In genomic region chr11:102024084-102024758, GRCm38 (mm10) we compare ENCODE assay signal across 18 mouse cellular contexts. TPM values are rescaled to one million over a fixed set of nuclear protein-coding genes. Genes with fewer than 3 reads are reported as not detected.
A peak's percentile ranks its signal among the peaks of the same experiment; 100 is the strongest.
DNase-seq lines count a peak whose midpoint lies in the region; ATAC-seq and TF ChIP-seq lines count a peak whose summit lies in the region.
"Had no signal": no experiment of that assay in that cellular context is flagged by ENCODE, and none has a peak within 500 bp of the region (broad histone marks: within the 10 kb centered on the region; RNA-seq: fewer than 3 reads in every experiment).

No protein-coding gene starts in this region.

- TF ChIP-seq CTCF in layer of hippocampus, adult 2 months (conservative IDR thresholded peaks at IDR 0.05): no peak

- no peaks in the 10 kb centered on the region for H3K9me3 ChIP-seq in hindbrain, embryonic 16.5 days (ENCODE audit: control insufficient read depth, low read length)
- H3K9me3 ChIP-seq: limb, embryonic 13.5 days had no signal

- H3K9ac ChIP-seq in hindbrain, embryonic 16.5 days (ENCODE audit: low read depth, low read length): no peak overlapping the region
- H3K9ac ChIP-seq: limb, embryonic 13.5 days; liver, postnatal 0 days had no signal

- no peak overlapping the region for H3K4me3 ChIP-seq in layer of hippocampus, adult 2 months
- H3K4me3 ChIP-seq in hindbrain, embryonic 16.5 days (ENCODE audit: low read length): no peak overlapping the region
- H3K4me3 ChIP-seq: limb, embryonic 13.5 days had no signal

- no peak for ATAC-seq in hindbrain, embryonic 16.5 days
- ATAC-seq: liver, postnatal 0 days had no signal

- H3K4me2 ChIP-seq in hindbrain, embryonic 16.5 days (ENCODE audit: low read length): peak overlapping the region; percentile 16; the same call in 1 of the 2 replicates

- 79% methylated on average over 6 of the region's 6 CpGs for WGBS in hindbrain, embryonic 16.5 days

- H3K4me1 ChIP-seq in hindbrain, embryonic 16.5 days (ENCODE audit: control insufficient read depth, insufficient read depth, low read depth, low read length): peaks cover 27% of the 10 kb centered on the region

- H3K27me3 ChIP-seq in hindbrain, embryonic 16.5 days (replicated peaks; ENCODE audit: control insufficient read depth, insufficient read depth, low read length): no peaks in the 10 kb centered on the region
- H3K27me3 ChIP-seq: limb, embryonic 13.5 days had no signal

- peak; percentile 58 to 62 for DNase-seq in adrenal gland, adult (ENCODE audit: inconsistent age in 2 of 2, low spot score in 1 of 2)
- no peak for DNase-seq in adrenal gland, adult 2 months
- no peak for DNase-seq in layer of hippocampus, adult 2 months (ENCODE audit: low spot score in 2 of 2)
- DNase-seq in layer of hippocampus, postnatal 36 days: no peak
- DNase-seq in cerebellum, adult 9-10 months: peak; percentile 95
- DNase-seq in ovary, adult 18-20 months (ENCODE audit: low spot score): no peak
- no peak for DNase-seq in urinary bladder, adult 18-20 months (ENCODE audit: low spot score in 2 of 2)
- DNase-seq: heart, postnatal 36 days; kidney, adult 8-10 months; liver, postnatal 0 days; lung, postnatal 4 days had no signal

- H3K36me3 ChIP-seq in hindbrain, embryonic 16.5 days (ENCODE audit: control insufficient read depth, insufficient read depth, low read length): no peaks in the 10 kb centered on the region

- H3K27ac ChIP-seq in layer of hippocampus, adult 2 months: peak overlapping the region; percentile 48; the same call in 1 of the 2 replicates
- H3K27ac ChIP-seq in hindbrain, embryonic 16.5 days (ENCODE audit: low read depth, low read length): no peak overlapping the region
- H3K27ac ChIP-seq: limb, embryonic 13.5 days had no signal

RNA-seq across cellular contexts. Expression of gene Mpp3, which starts 4.0 kb away (rescaled TPM):
- 10 to 100 TPM in 1 of 2 experiments, 1 to 10 TPM in 1; 7.8 to 13.5 TPM for total RNA-seq in adrenal gland, adult 2 months (2021)
- 12.1 and 16.9 TPM in 2 replicates for polyA plus RNA-seq in adrenal gland, adult 2 months (2012; rRNA removed)
- total RNA-seq in layer of hippocampus, adult 2 months (2021): 10 to 100 TPM; 88.3 to 94.4 TPM
- 10 to 100 TPM; 88.5 to 90.2 TPM for total RNA-seq in layer of hippocampus, postnatal 36 days (2021)
- polyA plus RNA-seq in hindbrain, embryonic 16.5 days (2015; fragmentation: Nextera tagmentation; extraction: Ambion mirVana): 59.3 and 62.7 TPM in 2 replicates

RNA-seq across cellular contexts. Expression of gene Cd300lg, which starts 17.1 kb away (rescaled TPM):
- 10 to 100 TPM; 28.1 to 58.7 TPM for total RNA-seq in adrenal gland, adult 2 months (2021)
- polyA plus RNA-seq in adrenal gland, adult 2 months (2012; rRNA removed): 44.3 and 60.6 TPM in 2 replicates
- total RNA-seq in layer of hippocampus, adult 2 months (2021): not detected
- total RNA-seq in layer of hippocampus, postnatal 36 days (2021): not detected
- polyA plus RNA-seq in hindbrain, embryonic 16.5 days (2015; fragmentation: Nextera tagmentation; extraction: Ambion mirVana): 0.40 and 0.54 TPM in 2 replicates

RNA-seq across cellular contexts. Expression of gene Dusp3, which starts 37.4 kb away (rescaled TPM):
- 100 to 1,000 TPM in 1 of 2 experiments, 10 to 100 TPM in 1; 89.8 to 151 TPM for total RNA-seq in adrenal gland, adult 2 months (2021)
- polyA plus RNA-seq in adrenal gland, adult 2 months (2012; rRNA removed): 189 and 210 TPM in 2 replicates
- 100 to 1,000 TPM; 149 to 155 TPM for total RNA-seq in layer of hippocampus, adult 2 months (2021)
- total RNA-seq in layer of hippocampus, postnatal 36 days (2021): 100 to 1,000 TPM; 138 to 158 TPM
- polyA plus RNA-seq in hindbrain, embryonic 16.5 days (2015; fragmentation: Nextera tagmentation; extraction: Ambion mirVana): 32.1 and 33.4 TPM in 2 replicates

RNA-seq across cellular contexts. Expression of gene Cfap97d1, which starts 40.1 kb away (rescaled TPM):
- not detected for total RNA-seq in adrenal gland, adult 2 months (2021)
- polyA plus RNA-seq in adrenal gland, adult 2 months (2012; rRNA removed): not detected in 2 replicates
- not detected for total RNA-seq in layer of hippocampus, adult 2 months (2021)
- total RNA-seq in layer of hippocampus, postnatal 36 days (2021): not detected
- polyA plus RNA-seq in hindbrain, embryonic 16.5 days (2015; fragmentation: Nextera tagmentation; extraction: Ambion mirVana): not detected in 2 replicates
- total RNA-seq: heart, postnatal 36 days; left cerebral cortex, adult 18-20 months had no signal
- polyA plus RNA-seq: large intestine, adult 2 months; limb, embryonic 13.5 days; liver, postnatal 0 days; small intestine, adult 2 months; stomach, embryonic 16.5 days; urinary bladder, adult 2 months had no signal

RNA-seq across cellular contexts. Expression of gene Sost, which starts 57.4 kb away (rescaled TPM):
- not detected for total RNA-seq in adrenal gland, adult 2 months (2021)
- polyA plus RNA-seq in adrenal gland, adult 2 months (2012; rRNA removed): 0.39 and 0.41 TPM in 2 replicates
- not detected for total RNA-seq in layer of hippocampus, adult 2 months (2021)
- not detected for total RNA-seq in layer of hippocampus, postnatal 36 days (2021)
- 0.10 and 0.12 TPM in 2 replicates for polyA plus RNA-seq in hindbrain, embryonic 16.5 days (2015; fragmentation: Nextera tagmentation; extraction: Ambion mirVana)
- total RNA-seq: left cerebral cortex, adult 18-20 months had no signal
- polyA plus RNA-seq: large intestine, adult 2 months; liver, postnatal 0 days; small intestine, adult 2 months; stomach, embryonic 16.5 days had no signal

Comparison
In these comparisons a context has a peak if more than half of its experiments do, and no peak if none do; other contexts are left out.
1. DNase-seq: peak in adrenal gland, adult (2 of 2) and cerebellum, adult 9-10 months (single experiment); none in adrenal gland, adult 2 months (single experiment), layer of hippocampus, adult 2 months (0 of 2), layer of hippocampus, postnatal 36 days (0 of 2), ovary, adult 18-20 months (single experiment) and urinary bladder, adult 18-20 months (0 of 2).
2. RNA of gene Mpp3, which starts 4.0 kb away (total RNA-seq): 88.3 to 94.4 TPM in layer of hippocampus, adult 2 months and 88.5 to 90.2 TPM in layer of hippocampus, postnatal 36 days; 7.8 to 13.5 TPM in adrenal gland, adult 2 months; every median in the first group is over 4 times any median in the second.
3. RNA of gene Cd300lg, which starts 17.1 kb away (total RNA-seq): 28.1 to 58.7 TPM in adrenal gland, adult 2 months; not detected in layer of hippocampus, adult 2 months and not detected in layer of hippocampus, postnatal 36 days; every median in the first group is over 10 times any median in the second.